Mouse (Mus musculus) limb, embryonic 15.5 days (tissue): ENCODE measurements around the gene Kank2. TPM values are rescaled to one million over a fixed set of nuclear protein-coding genes. Genes with fewer than 3 reads are reported as not detected.
"Not testable (repeated sequence)": the region's sequence is repeated elsewhere in the genome, so short reads cannot be mapped to it uniquely, and the experiment has no call there.

Experiments used
- ATAC-seq: fragments of 200-750 bp; cut with Nextera tagmentation; 2 replicates; pipeline ENCODE4 v1.8.0; 2017; ENCODE audit warnings: low read depth, moderate TSS enrichment; ENCODE audit not compliant: insufficient number of reproducible peaks, low FRiP score, low TSS enrichment
- H3K27ac ChIP-seq: fragments of 300-500 bp; sonication (generic); 2 replicates; pipeline ENCODE4 v1.5.1; 2015; ENCODE audit warnings: moderate library complexity, mild to moderate bottlenecking, inconsistent platforms
- H3K27me3 ChIP-seq: fragments of 300-500 bp; sonication (generic); 2 replicates; pipeline ENCODE4 v1.6.1; 2015; ENCODE audit warnings: inconsistent platforms
- H3K36me3 ChIP-seq: fragments of 300-500 bp; sonication (generic); 2 replicates; pipeline ENCODE4 v1.6.1; 2015; ENCODE audit warnings: inconsistent platforms
- H3K4me1 ChIP-seq: fragments of 300-500 bp; sonication (generic); 2 replicates; pipeline ENCODE4 v1.6.1; 2015; ENCODE audit warnings: inconsistent platforms
- H3K4me2 ChIP-seq: fragments of 300-500 bp; sonication (generic); 2 replicates; pipeline ENCODE4 v1.6.1; 2015; ENCODE audit warnings: mild to moderate bottlenecking, inconsistent platforms
- H3K4me3 ChIP-seq: fragments of 300-500 bp; sonication (generic); 2 replicates; pipeline ENCODE4 v1.5.1; 2015; ENCODE audit warnings: mild to moderate bottlenecking, inconsistent platforms
- H3K9ac ChIP-seq: fragments of 300-500 bp; sonication (generic); 2 replicates; pipeline ENCODE4 v1.6.1; 2015; ENCODE audit warnings: inconsistent platforms
- H3K9me3 ChIP-seq: fragments of 300-500 bp; sonication (generic); 2 replicates; pipeline ENCODE4 v1.6.1; 2016; ENCODE audit warnings: inconsistent platforms
- WGBS: fragments of 180-500 bp; shearing (Covaris S2); methylation state at CpG from one replicate; pipeline ENCODE4 v1.1.7; 2015; 5-methylcytosine and 5-hydroxymethylcytosine counted together
- polyA plus RNA-seq: library from polyadenylated mRNA; unstranded; fragments of >200 nt; fragmentation: Nextera tagmentation; extraction: Ambion mirVana; gene quantifications from 2 replicates; pipeline ENCODE4 v1.2.1, GENCODE M21; 2015

The Kank2 gene
- polyA plus RNA-seq, 1 experiment from 2014 or later, result 22.7 TPM

- 95% methylated on average over 25 of the region's 25 CpGs for WGBS
- ATAC-seq, result no peak
- Histone ChIP-seq H3K4me1 (peaks cover 51% of the 10 kb centered on the region), H3K27me3 (no peaks in the 10 kb centered on the region), H3K27ac (no peak overlapping the region), H3K36me3 (peaks cover 52% of the 10 kb centered on the region), H3K4me2 (no peak overlapping the region), H3K9me3 (no peaks in the 10 kb centered on the region), H3K9ac (no peak overlapping the region), H3K4me3 (no peak overlapping the region)
Measured at GRCm38 (mm10) chr9:21794925-21795324, 3.6 kb downstream of the Kank2 start.

- 95% methylated on average over 18 of the region's 18 CpGs for WGBS
- Histone ChIP-seq H3K4me3 (no peak overlapping the region), H3K27ac (no peak overlapping the region), H3K4me1 (peaks cover 51% of the 10 kb centered on the region), H3K36me3 (peaks cover 57% of the 10 kb centered on the region), H3K9ac (no peak overlapping the region), H3K4me2 (no peak overlapping the region), H3K9me3 (no peaks in the 10 kb centered on the region), H3K27me3 (no peaks in the 10 kb centered on the region)
- no peak for ATAC-seq
Measured at GRCm38 (mm10) chr9:21794344-21794834, 4.2 kb downstream of the Kank2 start.

GRCm38 (mm10) chr9:21793507-21793906, 5.0 kb downstream of the Kank2 start:
- Histone ChIP-seq H3K4me1 (peaks cover 45% of the 10 kb centered on the region), H3K36me3 (peaks cover 66% of the 10 kb centered on the region)
- H3K4me2 ChIP-seq, H3K9me3 ChIP-seq, ATAC-seq, H3K27me3 ChIP-seq, H3K4me3 ChIP-seq, H3K27ac ChIP-seq, H3K9ac ChIP-seq: not testable (repeated sequence)
- WGBS, result 97% methylated on average over 6 of the region's 6 CpGs

DNA sequence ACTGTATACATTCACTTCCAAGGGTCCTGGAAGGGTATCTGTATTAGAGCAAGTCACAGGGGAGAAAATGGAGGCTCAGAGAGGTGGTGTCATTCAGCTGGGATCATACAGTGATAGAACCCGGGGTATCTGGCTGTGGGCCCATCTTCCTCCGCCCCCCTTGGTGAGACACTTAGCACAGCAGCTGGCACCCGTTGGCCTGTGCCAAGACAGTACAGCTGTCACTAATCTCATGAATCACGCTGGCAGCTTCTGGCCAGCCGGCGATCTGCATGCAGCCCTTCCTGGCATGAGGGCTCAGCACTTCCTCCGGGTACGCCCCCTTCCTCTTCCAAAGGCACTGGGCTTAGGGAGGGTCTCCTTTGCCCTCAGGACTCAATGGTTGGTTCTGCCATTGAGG, 5.9 kb downstream of the Kank2 start:
- Histone ChIP-seq H3K9ac (no peak overlapping the region), H3K27ac (no peak overlapping the region), H3K9me3 (no peaks in the 10 kb centered on the region), H3K4me2 (peak overlapping the region; percentile 4; the same call in 1 of the 2 replicates), H3K27me3 (no peaks in the 10 kb centered on the region), H3K4me1 (peaks cover 51% of the 10 kb centered on the region), H3K4me3 (no peak overlapping the region), H3K36me3 (peaks cover 74% of the 10 kb centered on the region)
- ATAC-seq, result no peak
- 44% methylated on average over 8 of the region's 8 CpGs for WGBS

GRCm38 (mm10) chr9:21791861-21792260, 6.7 kb downstream of the Kank2 start:
- no peak overlapping the region for H3K27ac ChIP-seq
- WGBS, result 70% methylated on average over 8 of the region's 8 CpGs
- peaks cover 52% of the 10 kb centered on the region for H3K4me1 ChIP-seq
- H3K36me3 ChIP-seq, result peaks cover 76% of the 10 kb centered on the region
- H3K9me3 ChIP-seq, result no peaks in the 10 kb centered on the region
- H3K27me3 ChIP-seq, result no peaks in the 10 kb centered on the region
- H3K4me3 ChIP-seq, result no peak overlapping the region
- ATAC-seq, result no peak
- H3K4me2 ChIP-seq, result no peak overlapping the region
- no peak overlapping the region for H3K9ac ChIP-seq

GRCm38 (mm10) chr9:21788234-21788633, 10.3 kb downstream of the Kank2 start:
- Histone ChIP-seq H3K4me1 (peaks cover 33% of the 10 kb centered on the region), H3K36me3 (peaks cover 70% of the 10 kb centered on the region), H3K27ac (no peak overlapping the region)

DNA sequence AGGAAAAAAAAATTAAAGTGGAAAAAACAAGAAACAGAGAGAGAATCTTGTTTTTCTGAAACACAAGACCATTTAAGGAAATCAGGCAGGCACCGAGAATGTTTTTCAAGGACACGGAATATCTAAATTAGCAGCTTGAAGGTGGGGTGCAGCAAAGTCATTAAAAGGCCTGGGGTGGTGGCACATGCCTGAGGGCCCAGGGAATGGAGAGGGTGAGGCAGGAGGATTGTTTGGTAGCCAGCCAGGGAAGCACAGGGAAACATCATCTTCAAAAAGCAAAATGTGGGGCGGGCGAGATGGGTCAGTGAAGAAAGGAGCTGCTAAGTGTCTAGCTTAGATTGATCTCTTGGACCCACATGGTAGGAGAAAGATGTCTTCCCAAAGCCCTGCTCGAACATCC, 10.9 kb downstream of the Kank2 start:
- Histone ChIP-seq H3K4me1 (peaks cover 28% of the 10 kb centered on the region), H3K9ac (no peak overlapping the region), H3K4me2 (no peak overlapping the region), H3K9me3 (no peaks in the 10 kb centered on the region), H3K4me3 (no peak overlapping the region), H3K36me3 (peaks cover 64% of the 10 kb centered on the region), H3K27ac (no peak overlapping the region), H3K27me3 (no peaks in the 10 kb centered on the region)
- WGBS, result 54% methylated on average over 5 of the region's 5 CpGs
- no peak for ATAC-seq

More at GRCm38 (mm10) chr9:21788234-21788633, 10.3 kb downstream of the Kank2 start:
- ATAC-seq, result no peak
- Histone ChIP-seq H3K4me2 (no peak overlapping the region), H3K9me3 (no peaks in the 10 kb centered on the region), H3K4me3 (no peak overlapping the region), H3K27me3 (no peaks in the 10 kb centered on the region), H3K9ac (no peak overlapping the region)
- 42% methylated on average over 9 of the region's 9 CpGs for WGBS

DNA sequence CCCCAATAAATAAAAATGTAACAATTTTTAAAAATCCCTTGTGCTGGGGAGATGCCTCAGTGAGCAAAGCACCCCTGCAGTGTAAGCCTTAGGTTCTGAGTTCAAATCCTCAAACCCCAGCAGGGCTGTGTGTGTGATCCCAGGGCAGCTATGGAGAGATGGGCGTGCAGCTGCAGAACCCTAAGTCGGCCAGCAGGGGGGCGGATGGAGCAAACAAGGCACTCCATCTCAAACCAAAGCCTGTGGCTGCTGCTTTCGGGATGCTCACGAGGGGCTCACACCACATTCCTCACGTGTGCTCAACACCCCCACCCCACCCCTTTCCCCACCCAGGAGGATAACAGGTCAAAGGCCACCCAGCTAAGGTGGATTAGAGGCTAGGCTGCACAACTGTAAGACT, 11.6 kb downstream of the Kank2 start:
- no peak overlapping the region for H3K4me3 ChIP-seq
- 12% methylated on average over 6 of the region's 6 CpGs for WGBS
- H3K27ac ChIP-seq, result no peak overlapping the region; the same call in 1 of the 2 replicates
- H3K4me2 ChIP-seq, result no peak overlapping the region
- no peaks in the 10 kb centered on the region for H3K27me3 ChIP-seq
- ATAC-seq, result no peak
- H3K4me1 ChIP-seq, result peaks cover 28% of the 10 kb centered on the region
- H3K9me3 ChIP-seq, result no peaks in the 10 kb centered on the region
- H3K9ac ChIP-seq, result no peak overlapping the region
- peaks cover 69% of the 10 kb centered on the region for H3K36me3 ChIP-seq

DNA sequence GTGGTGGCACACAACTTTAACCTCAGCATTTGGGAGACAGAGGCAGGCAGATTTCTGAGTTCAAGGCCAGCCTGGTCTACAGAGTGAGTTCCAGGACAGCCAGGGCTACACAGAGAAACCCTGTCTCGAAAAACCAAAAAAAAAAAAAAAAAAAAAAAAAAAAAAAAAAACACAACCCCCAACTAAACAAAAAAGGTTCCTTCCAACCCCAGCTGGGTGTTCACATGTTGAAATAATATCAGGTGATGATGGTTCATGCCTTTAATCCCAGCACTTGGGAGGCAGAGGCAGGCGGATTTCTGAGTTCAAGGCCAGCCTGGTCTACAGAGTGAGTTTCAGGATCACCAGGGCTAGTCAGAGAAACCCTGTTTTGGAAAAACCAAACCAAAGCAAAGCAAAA, 12.2 kb downstream of the Kank2 start:
- H3K9me3 ChIP-seq, H3K27me3 ChIP-seq, H3K27ac ChIP-seq, H3K9ac ChIP-seq, H3K4me3 ChIP-seq, ATAC-seq, H3K4me2 ChIP-seq: not testable (repeated sequence)
- H3K36me3 ChIP-seq, result peaks cover 69% of the 10 kb centered on the region
- peaks cover 26% of the 10 kb centered on the region for H3K4me1 ChIP-seq
- 85% methylated on average over 2 of the region's 2 CpGs for WGBS

- H3K4me1 ChIP-seq, result peaks cover 26% of the 10 kb centered on the region
- H3K9me3 ChIP-seq, result no peaks in the 10 kb centered on the region
- peaks cover 69% of the 10 kb centered on the region for H3K36me3 ChIP-seq
- ATAC-seq, result no peak
- H3K27me3 ChIP-seq, result no peaks in the 10 kb centered on the region
- 81% methylated on average over 7 of the region's 7 CpGs for WGBS
- H3K4me2 ChIP-seq, result no peak overlapping the region
- no peak overlapping the region for H3K9ac ChIP-seq
- H3K4me3 ChIP-seq, result no peak overlapping the region
- H3K27ac ChIP-seq, result peak overlapping the region; percentile 38; the same call in 1 of the 2 replicates
Measured at GRCm38 (mm10) chr9:21784517-21785307, 13.8 kb downstream of the Kank2 start.

- Histone ChIP-seq H3K27ac (peak overlapping the region; percentile 47; the same call in 1 of the 2 replicates), H3K4me1 (peaks cover 12% of the 10 kb centered on the region), H3K4me2 (no peak overlapping the region), H3K27me3 (no peaks in the 10 kb centered on the region), H3K9ac (no peak overlapping the region), H3K4me3 (no peak overlapping the region), H3K36me3 (peaks cover 71% of the 10 kb centered on the region), H3K9me3 (no peaks in the 10 kb centered on the region)
- peak; percentile 60; the same call in 1 of the 2 replicates for ATAC-seq
- WGBS, result 53% methylated on average over 15 of the region's 15 CpGs
Measured at GRCm38 (mm10) chr9:21781657-21782468, 16.7 kb downstream of the Kank2 start.

DNA sequence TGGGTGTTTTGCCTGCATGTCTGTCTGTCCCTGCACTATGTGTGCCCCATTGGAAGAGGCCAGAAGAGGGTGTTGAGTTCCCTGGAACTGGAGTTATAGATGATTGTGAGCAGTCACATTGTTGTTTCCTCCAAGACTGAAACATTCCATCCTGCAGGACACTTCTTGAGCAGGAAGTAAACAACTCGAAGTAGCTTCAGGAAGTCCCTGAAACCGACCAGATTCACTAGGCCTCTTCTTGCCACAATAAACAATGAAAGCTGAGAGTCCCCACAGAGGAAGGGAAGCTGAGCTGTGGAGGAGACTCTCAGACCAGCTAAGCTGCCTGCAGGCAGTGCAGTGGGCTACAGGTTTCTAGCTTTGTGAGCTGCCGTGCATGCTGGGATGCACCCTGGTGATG, 20.8 kb downstream of the Kank2 start:
- Histone ChIP-seq H3K27ac (no peak overlapping the region), H3K4me2 (no peak overlapping the region), H3K9me3 (no peaks in the 10 kb centered on the region), H3K4me3 (no peak overlapping the region), H3K4me1 (peaks cover 11% of the 10 kb centered on the region), H3K9ac (no peak overlapping the region), H3K36me3 (peaks cover 86% of the 10 kb centered on the region), H3K27me3 (no peaks in the 10 kb centered on the region)
- 89% methylated on average over 3 of the region's 3 CpGs for WGBS
- no peak for ATAC-seq
